Mouse (Mus musculus) embryonic fibroblast, embryonic 13.5 days (primary cell): ENCODE measurements around the gene Milr1. TPM values are rescaled to one million over a fixed set of nuclear protein-coding genes. Genes with fewer than 3 reads are reported as not detected.
"Not testable (repeated sequence)": the region's sequence is repeated elsewhere in the genome, so short reads cannot be mapped to it uniquely, and the experiment has no call there.

Experiments used
- H3K27ac ChIP-seq: 2 replicates; pipeline ENCODE4 v1.5.1; 2012; ENCODE audit warnings: low read length, control low read depth, inconsistent platforms; ENCODE audit not compliant: insufficient read depth
- H3K4me1 ChIP-seq: 2 replicates; pipeline ENCODE4 v1.6.1; 2011; ENCODE audit warnings: low read length; ENCODE audit not compliant: control insufficient read depth, insufficient read depth
- H3K4me3 ChIP-seq: 2 replicates; pipeline ENCODE4 v1.5.1; 2011; ENCODE audit warnings: mild to moderate bottlenecking, control low read depth, low read length; ENCODE audit not compliant: insufficient read depth
- CTCF ChIP-seq: IDR thresholded peaks from 2 replicates; pipeline ENCODE4 v1.5.1; 2011; ENCODE audit warnings: mild to moderate bottlenecking, control low read depth, low read length, moderate library complexity, borderline replicate concordance; ENCODE audit not compliant: insufficient read depth
- POLR2A ChIP-seq: IDR thresholded peaks from 2 replicates; pipeline ENCODE4 v1.6.1; 2011; ENCODE audit warnings: low read depth, mild to moderate bottlenecking, control low read depth, low read length, moderate library complexity
- polyA plus RNA-seq: library from polyadenylated mRNA; stranded (reverse); fragments of >200 nt; gene quantifications from 2 replicates; pipeline ENCODE4 v1.2.4, GENCODE M21; 2011; ENCODE audit warnings: low read depth; ENCODE audit not compliant: missing spikeins, insufficient read length

Milr1 gene
- polyA plus RNA-seq, 1 experiment, result 1.4 TPM

- TF ChIP-seq CTCF (no peak), POLR2A (no peak)
- Histone ChIP-seq H3K27ac (no peak overlapping the region), H3K4me3 (no peak overlapping the region), H3K4me1 (no peaks in the 10 kb centered on the region)
These were observed 40.2 kb upstream of the Milr1 start for GRCm38 (mm10) chr11:106710789-106711188.

GRCm38 (mm10) chr11:106715066-106715465, 36.0 kb upstream of the Milr1 start:
- no peak for TF ChIP-seq POLR2A
- no peak for TF ChIP-seq CTCF
- Histone ChIP-seq H3K4me3 (no peak overlapping the region), H3K4me1 (no peaks in the 10 kb centered on the region), H3K27ac (no peak overlapping the region)

GRCm38 (mm10) chr11:106716568-106716967, 34.5 kb upstream of the Milr1 start:
- Histone ChIP-seq H3K4me1 (no peaks in the 10 kb centered on the region), H3K4me3 (no peak overlapping the region), H3K27ac (no peak overlapping the region)
- TF ChIP-seq CTCF (no peak), POLR2A (no peak)

DNA sequence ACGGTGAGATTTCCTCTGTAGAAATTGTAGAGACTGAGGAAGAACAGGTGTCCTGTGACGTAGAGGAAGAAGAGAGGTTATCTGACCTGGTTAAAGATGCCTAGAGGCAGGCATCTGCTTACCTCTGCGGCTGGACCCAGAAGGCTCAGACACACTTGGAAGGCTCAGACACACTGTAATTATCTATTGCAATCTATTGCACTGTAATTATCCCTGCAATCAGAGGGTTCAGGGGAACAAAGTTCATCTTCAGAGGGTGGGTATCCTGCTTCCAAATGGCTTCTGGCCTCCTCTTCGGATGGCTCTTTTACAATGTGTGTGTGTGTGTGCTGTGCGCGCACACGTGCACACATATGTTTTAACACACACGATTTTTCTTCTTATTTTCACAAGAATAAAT, 30.6 kb upstream of the Milr1 start:
- TF ChIP-seq CTCF (no peak), POLR2A (no peak)
- 0 out of 2 replicates have a peak, but pooled peaks cover 5% of the 10 kb centered on the region for H3K4me1 ChIP-seq
- H3K27ac ChIP-seq, result no peak overlapping the region
- no peak overlapping the region for H3K4me3 ChIP-seq

DNA sequence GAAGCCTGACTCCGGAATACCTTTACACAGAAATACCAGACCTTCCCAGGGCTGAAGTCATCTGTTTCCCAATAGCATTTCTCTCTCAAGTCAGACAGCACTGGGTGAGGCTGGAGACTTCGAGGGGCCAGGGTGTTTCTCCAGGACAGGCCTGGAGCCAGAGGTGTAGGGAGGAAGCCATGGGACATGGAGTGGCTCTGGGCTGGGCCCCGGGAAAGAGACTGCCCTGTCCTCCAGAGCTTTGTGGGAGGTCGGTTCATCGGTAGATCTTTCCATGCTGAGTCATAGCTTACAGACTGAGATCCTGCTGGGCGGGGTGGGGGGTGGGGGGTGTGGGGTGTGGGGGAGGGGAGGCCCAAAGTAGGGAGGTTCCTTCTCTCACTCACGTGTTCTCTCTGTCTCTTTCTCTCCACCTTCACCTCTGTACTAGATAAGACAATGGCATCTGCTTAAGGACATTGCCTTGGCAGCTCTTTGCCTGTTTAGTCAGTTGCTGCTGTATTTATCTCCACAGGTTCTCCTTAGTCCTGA, 28.1 kb upstream of the Milr1 start:
- Histone ChIP-seq H3K27ac (no peak overlapping the region), H3K4me1 (0 out of 2 replicates have a peak, but pooled peaks cover 5% of the 10 kb centered on the region)
- TF ChIP-seq POLR2A, result no peak
- no peak for TF ChIP-seq CTCF

GRCm38 (mm10) chr11:106723611-106724125, 27.4 kb upstream of the Milr1 start:
- no peak overlapping the region for H3K4me3 ChIP-seq
- no peak overlapping the region for H3K27ac ChIP-seq
- H3K4me1 ChIP-seq, result 0 out of 2 replicates have a peak, but pooled peaks cover 5% of the 10 kb centered on the region
- TF ChIP-seq CTCF, result no peak
- no peak for TF ChIP-seq POLR2A

More for the DNA sequence above, 28.1 kb upstream of the Milr1 start:
- H3K4me3 ChIP-seq, result no peak overlapping the region

- H3K27ac ChIP-seq, result no peak overlapping the region
- no peak for TF ChIP-seq POLR2A
- TF ChIP-seq CTCF, result no peak
- H3K4me1 ChIP-seq, result 0 out of 2 replicates have a peak, but pooled peaks cover 5% of the 10 kb centered on the region
- H3K4me3 ChIP-seq, result no peak overlapping the region
These were observed 26.7 kb upstream of the Milr1 start for GRCm38 (mm10) chr11:106724176-106724915.

DNA sequence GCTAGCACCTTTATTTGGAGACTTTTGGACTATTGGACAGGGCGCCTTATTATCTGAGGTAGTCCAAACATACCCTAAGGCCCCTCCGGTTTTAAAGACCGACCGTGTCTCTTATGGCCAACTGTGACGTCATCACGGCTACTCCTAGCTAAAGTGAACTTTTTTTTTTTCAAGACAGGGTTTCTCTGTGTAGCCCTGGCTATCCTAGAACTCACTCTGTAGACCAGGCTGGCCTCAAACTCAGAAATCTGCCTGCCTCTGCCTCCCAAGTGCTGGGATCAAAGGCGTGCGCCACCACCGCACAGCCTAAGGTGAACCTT, 26.1 kb upstream of the Milr1 start:
- not testable (repeated sequence) for H3K4me3 ChIP-seq, H3K27ac ChIP-seq, H3K4me1 ChIP-seq

GRCm38 (mm10) chr11:106727967-106728366, 23.1 kb upstream of the Milr1 start:
- Histone ChIP-seq H3K27ac (no peak overlapping the region; the same call in 1 of the 2 replicates), H3K4me3 (no peak overlapping the region), H3K4me1 (no peaks in the 10 kb centered on the region)
- TF ChIP-seq CTCF (no peak), POLR2A (no peak)

GRCm38 (mm10) chr11:106728402-106729366, 22.3 kb upstream of the Milr1 start:
- Histone ChIP-seq H3K27ac (no peak overlapping the region; the same call in 1 of the 2 replicates), H3K4me1 (no peaks in the 10 kb centered on the region), H3K4me3 (no peak overlapping the region)
- TF ChIP-seq POLR2A, result no peak
- TF ChIP-seq CTCF, result no peak
